Mouse (Mus musculus): ENCODE results near the gene Slc1a4. TPM values are rescaled to one million over a fixed set of nuclear protein-coding genes. Genes with fewer than 3 reads are reported as not detected.

Slc1a4 gene
- polyA plus RNA-seq, 1 experiment = 0.85 TPM

DNA sequence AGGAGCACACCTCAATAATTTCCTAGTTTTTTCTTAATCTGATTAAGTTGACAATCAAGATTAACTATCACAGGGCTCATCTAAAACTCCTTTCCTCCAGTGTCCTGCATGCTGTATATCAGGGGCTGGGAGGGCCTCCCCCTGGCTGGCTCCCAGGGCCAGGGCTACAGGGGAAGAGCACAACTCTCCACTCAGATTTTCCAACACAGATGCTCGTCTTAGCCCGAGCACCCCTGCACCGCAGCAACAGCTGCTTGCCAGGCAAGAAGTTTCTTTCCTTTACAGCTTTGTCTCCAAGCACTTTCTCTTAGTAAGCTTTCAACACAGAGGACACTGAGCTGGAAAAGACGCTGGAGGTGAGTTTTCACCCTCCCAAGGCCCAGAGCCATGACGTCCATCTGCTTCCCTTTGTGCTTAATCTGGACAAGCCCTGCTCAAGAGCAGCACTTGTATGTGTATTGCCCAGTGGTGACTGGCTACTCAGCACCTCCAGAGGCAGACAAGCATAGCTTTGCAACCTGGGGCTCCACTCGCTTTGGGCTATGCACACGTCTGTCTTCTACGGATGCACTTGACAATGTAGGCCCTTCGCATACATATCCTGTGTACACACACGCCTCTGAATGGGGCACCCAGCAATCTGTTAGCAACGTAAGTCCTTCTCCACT lies 6.1 kb downstream of the Slc1a4 start:
- H3K4me1 ChIP-seq (ENCODE audit: control insufficient read depth, insufficient read depth, insufficient read length) = no peaks in the 10 kb centered on the region
- WGBS = 89% methylated on average over 11 of the region's 11 CpGs

DNA sequence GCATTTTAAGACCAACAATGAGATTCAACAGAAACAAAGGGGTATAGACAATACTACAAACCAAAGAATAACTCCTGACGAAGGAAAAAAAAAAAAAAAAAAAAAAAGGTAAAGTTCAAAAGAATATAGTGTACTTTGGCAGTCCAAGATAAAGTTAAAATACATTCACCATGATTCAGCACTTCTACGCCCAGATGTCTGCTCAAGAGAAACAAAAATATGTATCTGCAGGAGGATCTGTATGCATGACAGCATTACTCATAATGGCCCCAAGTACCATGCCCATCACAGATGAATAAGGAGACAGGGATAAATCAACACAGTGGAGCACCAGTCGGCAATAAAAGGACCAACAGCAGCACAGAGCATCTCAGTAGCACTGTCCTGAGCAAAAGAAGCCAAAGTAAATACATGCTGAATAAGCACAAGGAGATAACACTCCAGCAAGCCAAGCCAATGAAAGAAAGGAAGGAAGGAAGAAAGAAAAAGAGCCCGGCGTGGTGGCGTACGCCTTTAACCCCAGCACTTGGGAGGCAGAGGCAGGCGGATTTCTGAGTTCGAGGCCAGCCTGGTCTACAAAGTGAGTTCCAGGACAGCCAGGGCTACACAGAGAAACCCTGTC lies 7.3 kb downstream of the Slc1a4 start:
- TF ChIP-seq POLR2A (IDR thresholded peaks at IDR 0.05; ENCODE audit: low read depth, low read length) = no peak
- TF ChIP-seq CTCF (IDR thresholded peaks at IDR 0.05; ENCODE audit: extremely low read depth, insufficient read depth, insufficient read length, insufficient replicate concordance) = no peak
- Histone ChIP-seq H3K27me3 (ENCODE audit: control insufficient read depth, insufficient read depth, low read length) (no peaks in the 10 kb centered on the region), H3K36me3 (ENCODE audit: control insufficient read depth, insufficient read depth, low read length) (no peaks in the 10 kb centered on the region), H3K27ac (ENCODE audit: insufficient read depth, low read length) (no peak overlapping the region), H3K4me1 (ENCODE audit: control insufficient read depth, insufficient read depth, insufficient read length) (no peaks in the 10 kb centered on the region), H3K4me3 (ENCODE audit: extremely low read depth, insufficient read depth, insufficient read length) (no peak overlapping the region)
- 77% methylated on average over 9 of the region's 9 CpGs for WGBS
- no peak for DNase-seq (ENCODE audit: low read depth in 1 of 2, low spot score in 2 of 2)

More for the DNA sequence above, 6.1 kb downstream of the Slc1a4 start:
- Histone ChIP-seq H3K4me3 (ENCODE audit: extremely low read depth, insufficient read depth, insufficient read length) (no peak overlapping the region), H3K27ac (ENCODE audit: insufficient read depth, low read length) (no peak overlapping the region), H3K27me3 (ENCODE audit: control insufficient read depth, insufficient read depth, low read length) (no peaks in the 10 kb centered on the region), H3K36me3 (ENCODE audit: control insufficient read depth, insufficient read depth, low read length) (no peaks in the 10 kb centered on the region)
- no peak for DNase-seq (ENCODE audit: low read depth in 1 of 2, low spot score in 2 of 2)
- TF ChIP-seq POLR2A (IDR thresholded peaks at IDR 0.05; ENCODE audit: low read depth, low read length) (no peak), CTCF (IDR thresholded peaks at IDR 0.05; ENCODE audit: extremely low read depth, insufficient read depth, insufficient read length, insufficient replicate concordance) (no peak)

DNA sequence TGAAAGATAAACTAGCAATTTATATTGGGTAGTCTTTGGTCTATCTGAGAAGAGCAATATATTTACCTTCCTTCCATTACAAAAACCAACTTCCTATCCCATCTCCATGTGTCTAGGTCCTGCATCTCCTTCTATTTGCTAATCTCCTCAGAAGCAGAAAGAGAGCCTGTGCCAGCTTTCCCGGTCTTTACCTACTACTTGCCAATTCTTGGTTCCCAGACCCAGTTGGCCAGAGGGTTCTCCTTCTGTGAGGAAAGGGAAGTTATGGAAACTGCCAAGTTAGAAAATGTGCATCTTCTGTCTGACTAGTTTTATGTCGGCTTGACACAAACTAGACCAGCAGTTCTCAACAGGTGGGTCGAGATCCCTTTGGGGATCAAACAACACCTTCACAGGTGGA lies 8.5 kb downstream of the Slc1a4 start:
- Histone ChIP-seq H3K4me3 (ENCODE audit: extremely low read depth, insufficient read depth, insufficient read length) (no peak overlapping the region), H3K27me3 (ENCODE audit: control insufficient read depth, insufficient read depth, low read length) (no peaks in the 10 kb centered on the region), H3K27ac (ENCODE audit: insufficient read depth, low read length) (no peak overlapping the region), H3K36me3 (ENCODE audit: control insufficient read depth, insufficient read depth, low read length) (no peaks in the 10 kb centered on the region), H3K4me1 (ENCODE audit: control insufficient read depth, insufficient read depth, insufficient read length) (no peaks in the 10 kb centered on the region)
- no peak for DNase-seq (ENCODE audit: low read depth in 1 of 2, low spot score in 2 of 2)
- WGBS = 93% methylated on average over 3 of the region's 3 CpGs
- TF ChIP-seq POLR2A (IDR thresholded peaks at IDR 0.05; ENCODE audit: low read depth, low read length) = no peak
- no peak for TF ChIP-seq CTCF (IDR thresholded peaks at IDR 0.05; ENCODE audit: extremely low read depth, insufficient read depth, insufficient read length, insufficient replicate concordance)

- DNase-seq (ENCODE audit: low read depth in 1 of 2, low spot score in 2 of 2) = no peak
- Histone ChIP-seq H3K27me3 (ENCODE audit: control insufficient read depth, insufficient read depth, low read length) (no peaks in the 10 kb centered on the region), H3K36me3 (ENCODE audit: control insufficient read depth, insufficient read depth, low read length) (no peaks in the 10 kb centered on the region), H3K27ac (ENCODE audit: insufficient read depth, low read length) (no peak overlapping the region), H3K4me1 (ENCODE audit: control insufficient read depth, insufficient read depth, insufficient read length) (no peaks in the 10 kb centered on the region), H3K4me3 (ENCODE audit: extremely low read depth, insufficient read depth, insufficient read length) (no peak overlapping the region)
- TF ChIP-seq POLR2A (IDR thresholded peaks at IDR 0.05; ENCODE audit: low read depth, low read length) = no peak
- TF ChIP-seq CTCF (IDR thresholded peaks at IDR 0.05; ENCODE audit: extremely low read depth, insufficient read depth, insufficient read length, insufficient replicate concordance) = no peak
- 92% methylated on average over 3 of the region's 3 CpGs for WGBS
Observed at GRCm38 (mm10) chr11:20322366-20322765, 10.1 kb downstream of the Slc1a4 start.

GRCm38 (mm10) chr11:20320661-20321060 lies 11.9 kb downstream of the Slc1a4 start:
- DNase-seq (ENCODE audit: low read depth in 1 of 2, low spot score in 2 of 2) = no peak
- no peak overlapping the region for H3K27ac ChIP-seq (ENCODE audit: insufficient read depth, low read length)
- no peak overlapping the region for H3K4me3 ChIP-seq (ENCODE audit: extremely low read depth, insufficient read depth, insufficient read length)
- H3K36me3 ChIP-seq (ENCODE audit: control insufficient read depth, insufficient read depth, low read length) = no peaks in the 10 kb centered on the region
- TF ChIP-seq CTCF (IDR thresholded peaks at IDR 0.05; ENCODE audit: extremely low read depth, insufficient read depth, insufficient read length, insufficient replicate concordance) (no peak), POLR2A (IDR thresholded peaks at IDR 0.05; ENCODE audit: low read depth, low read length) (no peak)
- H3K27me3 ChIP-seq (ENCODE audit: control insufficient read depth, insufficient read depth, low read length) = no peaks in the 10 kb centered on the region
- no peaks in the 10 kb centered on the region for H3K4me1 ChIP-seq (ENCODE audit: control insufficient read depth, insufficient read depth, insufficient read length)
- 93% methylated on average over 3 of the region's 3 CpGs for WGBS

GRCm38 (mm10) chr11:20318659-20319454 lies 13.7 kb downstream of the Slc1a4 start:
- WGBS = 91% methylated on average over 16 of the region's 16 CpGs
- Histone ChIP-seq H3K4me1 (ENCODE audit: control insufficient read depth, insufficient read depth, insufficient read length) (no peaks in the 10 kb centered on the region), H3K36me3 (ENCODE audit: control insufficient read depth, insufficient read depth, low read length) (no peaks in the 10 kb centered on the region), H3K27ac (ENCODE audit: insufficient read depth, low read length) (no peak overlapping the region), H3K27me3 (ENCODE audit: control insufficient read depth, insufficient read depth, low read length) (no peaks in the 10 kb centered on the region), H3K4me3 (ENCODE audit: extremely low read depth, insufficient read depth, insufficient read length) (no peak overlapping the region)
- no peak for DNase-seq (ENCODE audit: low read depth in 1 of 2, low spot score in 2 of 2)
- TF ChIP-seq POLR2A (IDR thresholded peaks at IDR 0.05; ENCODE audit: low read depth, low read length) = no peak
- no peak for TF ChIP-seq CTCF (IDR thresholded peaks at IDR 0.05; ENCODE audit: extremely low read depth, insufficient read depth, insufficient read length, insufficient replicate concordance)

Data from spleen, adult 2 months (tissue).